Mouse (Mus musculus) midbrain, embryonic 14.5 days (tissue): ENCODE measurements around the gene Xrcc3. TPM values are rescaled to one million over a fixed set of nuclear protein-coding genes. Genes with fewer than 3 reads are reported as not detected.
A peak's percentile ranks its signal among the peaks of the same experiment; 100 is the strongest.

ENCODE experiments used
- ATAC-seq: fragments of 200-750 bp; cut with Nextera tagmentation; 2 replicates; pipeline ENCODE4 v1.8.0; 2017; ENCODE audit warnings: moderate number of reproducible peaks, moderate library complexity; ENCODE audit not compliant: low FRiP score, low TSS enrichment
- DNase-seq: peaks from one replicate; pipeline ENCODE4 v3.0.0-alpha.2; 2015
- H3K27ac ChIP-seq: fragments of 300-500 bp; sonication (generic); replicated peaks from 2 replicates; pipeline ENCODE4 v1.5.1; 2014; ENCODE audit warnings: mild to moderate bottlenecking, low read depth, low read length, moderate library complexity
- H3K27me3 ChIP-seq: fragments of 300-500 bp; sonication (generic); 2 replicates; pipeline ENCODE4 v1.6.1; 2014; ENCODE audit warnings: low read length, control low read depth, mixed read lengths; ENCODE audit not compliant: control insufficient read depth, insufficient read depth
- H3K36me3 ChIP-seq: fragments of 300-500 bp; sonication (generic); 2 replicates; pipeline ENCODE4 v1.6.1; 2014; ENCODE audit warnings: low read length, control low read depth; ENCODE audit not compliant: control insufficient read depth, insufficient read depth
- H3K4me1 ChIP-seq: fragments of 300-500 bp; sonication (generic); 2 replicates; pipeline ENCODE4 v1.6.1; 2014; ENCODE audit warnings: mild to moderate bottlenecking, antibody characterized with exemption, low read length, control low read depth; ENCODE audit not compliant: control insufficient read depth, insufficient read depth
- H3K4me2 ChIP-seq: fragments of 300-500 bp; sonication (generic); 2 replicates; pipeline ENCODE4 v1.6.1; 2014; ENCODE audit warnings: mild to moderate bottlenecking, low read length, moderate library complexity
- H3K4me3 ChIP-seq: fragments of 300-500 bp; sonication (generic); replicated peaks from 2 replicates; pipeline ENCODE4 v1.5.1; 2014; ENCODE audit warnings: low read depth, low read length
- H3K9ac ChIP-seq: fragments of 300-500 bp; sonication (generic); replicated peaks from 2 replicates; pipeline ENCODE4 v1.6.1; 2014; ENCODE audit warnings: mild to moderate bottlenecking, low read length, moderate library complexity
- H3K9me3 ChIP-seq: fragments of 300-500 bp; sonication (generic); 2 replicates; pipeline ENCODE4 v1.6.1; 2016; ENCODE audit warnings: low read length, control low read depth, mixed read lengths; ENCODE audit not compliant: control insufficient read depth
- WGBS: fragments of 180-500 bp; shearing (Covaris S2); extraction: QIAGEN DNeasy Blood & Tissue Kit; methylation state at CpG from one replicate; pipeline ENCODE4 v1.1.7; 2014; 5-methylcytosine and 5-hydroxymethylcytosine counted together
- polyA plus RNA-seq: library from polyadenylated mRNA; unstranded; fragments of >200 nt; fragmentation: Nextera tagmentation; extraction: Ambion mirVana; gene quantifications from 2 replicates; pipeline ENCODE4 v1.2.1, GENCODE M21; 2014

The Xrcc3 gene
- polyA plus RNA-seq, 1 experiment from 2014 or later, result 3.2 TPM

- H3K4me2 ChIP-seq, result no peak overlapping the region
- no peaks in the 10 kb centered on the region for H3K9me3 ChIP-seq
- no peak overlapping the region for H3K27ac ChIP-seq
- H3K9ac ChIP-seq, result no peak overlapping the region
- H3K36me3 ChIP-seq, result peaks cover 81% of the 10 kb centered on the region
- no peak overlapping the region for H3K4me3 ChIP-seq
- no peaks in the 10 kb centered on the region for H3K4me1 ChIP-seq
- WGBS, result 60% methylated on average over 15 of the region's 15 CpGs
- ATAC-seq (no peak), DNase-seq (peak; percentile 37)
- no peaks in the 10 kb centered on the region for H3K27me3 ChIP-seq
Measured at GRCm38 (mm10) chr12:111774845-111775244, 38.8 kb downstream of the Xrcc3 start.

- ATAC-seq, result no peak
- DNase-seq, result no peak
Measured at GRCm38 (mm10) chr12:111774156-111774555, 39.5 kb downstream of the Xrcc3 start.

DNA sequence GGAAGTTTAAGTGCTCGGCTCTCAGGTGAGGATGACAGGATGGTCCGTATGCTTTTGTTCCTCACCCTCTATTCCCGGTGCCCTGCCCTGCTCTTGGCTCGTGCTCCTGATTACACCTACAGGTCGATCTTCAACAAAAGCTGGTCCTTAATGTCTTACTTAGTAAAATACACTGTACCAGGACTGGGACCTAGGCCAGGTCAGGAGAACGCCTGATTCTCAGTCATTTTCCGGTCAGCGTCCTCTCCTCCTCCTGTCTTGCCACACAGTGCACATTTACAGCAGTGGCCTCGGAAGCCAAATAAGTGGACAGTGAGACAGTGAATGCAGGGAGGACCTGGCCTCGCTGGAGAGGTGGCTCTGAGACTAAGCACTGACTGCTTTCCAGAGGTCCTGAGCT lies 43.0 kb downstream of the Xrcc3 start:
- WGBS, result 89% methylated on average over 10 of the region's 10 CpGs
- no peak for DNase-seq
- Histone ChIP-seq H3K4me1 (peaks cover 14% of the 10 kb centered on the region), H3K9ac (no peak overlapping the region), H3K4me2 (no peak overlapping the region), H3K4me3 (no peak overlapping the region), H3K36me3 (peaks cover 41% of the 10 kb centered on the region), H3K27ac (no peak overlapping the region; the same call in 1 of the 2 replicates), H3K27me3 (no peaks in the 10 kb centered on the region), H3K9me3 (no peaks in the 10 kb centered on the region)
- no peak for ATAC-seq

More at GRCm38 (mm10) chr12:111774156-111774555, 39.5 kb downstream of the Xrcc3 start:
- no peak overlapping the region for H3K4me2 ChIP-seq
- no peaks in the 10 kb centered on the region for H3K9me3 ChIP-seq
- H3K4me3 ChIP-seq, result no peak overlapping the region
- no peaks in the 10 kb centered on the region for H3K4me1 ChIP-seq
- peaks cover 75% of the 10 kb centered on the region for H3K36me3 ChIP-seq
- H3K27me3 ChIP-seq, result no peaks in the 10 kb centered on the region
- H3K9ac ChIP-seq, result no peak overlapping the region
- WGBS, result 92% methylated on average over 16 of the region's 16 CpGs
- H3K27ac ChIP-seq, result no peak overlapping the region

GRCm38 (mm10) chr12:111769816-111770577 lies 43.7 kb downstream of the Xrcc3 start:
- H3K4me1 ChIP-seq, result peaks cover 16% of the 10 kb centered on the region
- H3K27me3 ChIP-seq, result no peaks in the 10 kb centered on the region
- peaks cover 34% of the 10 kb centered on the region for H3K36me3 ChIP-seq
- no peak overlapping the region for H3K4me2 ChIP-seq
- no peak overlapping the region for H3K4me3 ChIP-seq
- no peak overlapping the region; the same call in none of the 2 replicates for H3K27ac ChIP-seq
- H3K9me3 ChIP-seq, result no peaks in the 10 kb centered on the region
- WGBS, result 41% methylated on average over 9 of the region's 9 CpGs
- ATAC-seq, result no peak
- no peak for DNase-seq
- H3K9ac ChIP-seq, result no peak overlapping the region

DNA sequence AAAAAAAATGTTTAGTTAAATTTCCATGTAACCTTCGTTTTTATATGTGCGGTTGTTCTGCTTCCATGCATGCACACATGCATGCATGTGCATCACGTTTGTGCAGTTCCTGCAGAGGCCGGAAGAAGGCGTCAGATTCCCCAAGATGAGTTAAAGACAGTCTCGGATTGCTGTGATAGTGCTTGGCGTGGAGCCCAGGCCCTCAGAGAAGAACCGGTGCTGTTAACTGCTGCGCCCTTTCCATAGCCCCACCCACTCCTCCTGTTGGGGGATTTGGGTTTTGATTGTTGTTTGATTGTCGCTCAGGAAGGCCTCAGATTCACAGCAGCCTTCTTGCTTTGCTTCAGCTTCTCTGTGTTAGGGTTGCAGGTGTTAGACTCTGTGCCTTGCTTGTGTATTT lies 44.4 kb downstream of the Xrcc3 start:
- peak; percentile 72 for DNase-seq
- no peak for ATAC-seq
- 29% methylated on average over 10 of the region's 10 CpGs for WGBS
- H3K4me3 ChIP-seq, result no peak overlapping the region
- no peak overlapping the region for H3K4me2 ChIP-seq
- H3K9ac ChIP-seq, result no peak overlapping the region
- H3K9me3 ChIP-seq, result no peaks in the 10 kb centered on the region
- no peaks in the 10 kb centered on the region for H3K27me3 ChIP-seq
- peaks cover 27% of the 10 kb centered on the region for H3K36me3 ChIP-seq
- H3K27ac ChIP-seq, result no peak overlapping the region
- peaks cover 16% of the 10 kb centered on the region for H3K4me1 ChIP-seq

DNA sequence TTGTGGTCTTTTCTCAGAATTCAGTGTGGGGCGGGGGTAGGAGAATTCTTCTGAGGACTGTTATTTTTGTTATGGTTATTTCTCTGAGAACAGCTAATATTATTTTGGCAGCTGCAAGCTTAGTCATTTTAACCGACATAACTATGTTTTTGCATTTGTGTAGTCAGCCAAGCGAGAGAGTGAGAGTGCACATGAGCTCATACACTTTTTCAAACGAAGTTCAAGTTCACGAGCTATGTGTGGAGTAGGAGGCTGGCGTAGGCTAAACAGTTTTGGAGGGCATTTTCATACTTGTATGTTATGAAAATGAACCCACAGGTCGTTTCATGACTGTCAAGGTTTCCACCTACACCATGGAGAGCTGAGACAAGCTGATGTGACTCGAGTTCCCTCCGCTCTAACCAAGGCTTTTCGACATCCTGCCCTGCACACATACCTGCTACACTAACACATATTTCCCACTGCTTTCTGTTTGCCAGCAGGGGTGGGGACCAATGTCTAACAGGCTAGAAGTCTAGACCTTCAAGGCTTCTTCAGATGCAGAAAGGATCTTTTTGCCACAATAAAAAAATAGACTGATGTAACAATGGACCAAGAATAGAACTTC lies 45.2 kb downstream of the Xrcc3 start:
- ATAC-seq (no peak), DNase-seq (no peak)
- H3K36me3 ChIP-seq, result peaks cover 22% of the 10 kb centered on the region
- no peaks in the 10 kb centered on the region for H3K9me3 ChIP-seq
- no peak overlapping the region for H3K27ac ChIP-seq
- no peak overlapping the region for H3K4me2 ChIP-seq
- H3K9ac ChIP-seq, result no peak overlapping the region
- H3K27me3 ChIP-seq, result no peaks in the 10 kb centered on the region
- H3K4me3 ChIP-seq, result no peak overlapping the region
- WGBS, result 93% methylated on average over 10 of the region's 10 CpGs
- peaks cover 16% of the 10 kb centered on the region for H3K4me1 ChIP-seq

- Histone ChIP-seq H3K27ac (no peak overlapping the region), H3K4me1 (peaks cover 19% of the 10 kb centered on the region), H3K27me3 (no peaks in the 10 kb centered on the region), H3K9me3 (no peaks in the 10 kb centered on the region), H3K4me3 (no peak overlapping the region), H3K36me3 (peaks cover 15% of the 10 kb centered on the region), H3K4me2 (peak overlapping the region; percentile 26), H3K9ac (peak overlapping the region; percentile 31; the same call in 1 of the 2 replicates)
- WGBS, result 20% methylated on average over 16 of the region's 16 CpGs
- DNase-seq (peak; percentile 18), ATAC-seq (no peak)
Measured at GRCm38 (mm10) chr12:111766313-111767236, 47.1 kb downstream of the Xrcc3 start.

DNA sequence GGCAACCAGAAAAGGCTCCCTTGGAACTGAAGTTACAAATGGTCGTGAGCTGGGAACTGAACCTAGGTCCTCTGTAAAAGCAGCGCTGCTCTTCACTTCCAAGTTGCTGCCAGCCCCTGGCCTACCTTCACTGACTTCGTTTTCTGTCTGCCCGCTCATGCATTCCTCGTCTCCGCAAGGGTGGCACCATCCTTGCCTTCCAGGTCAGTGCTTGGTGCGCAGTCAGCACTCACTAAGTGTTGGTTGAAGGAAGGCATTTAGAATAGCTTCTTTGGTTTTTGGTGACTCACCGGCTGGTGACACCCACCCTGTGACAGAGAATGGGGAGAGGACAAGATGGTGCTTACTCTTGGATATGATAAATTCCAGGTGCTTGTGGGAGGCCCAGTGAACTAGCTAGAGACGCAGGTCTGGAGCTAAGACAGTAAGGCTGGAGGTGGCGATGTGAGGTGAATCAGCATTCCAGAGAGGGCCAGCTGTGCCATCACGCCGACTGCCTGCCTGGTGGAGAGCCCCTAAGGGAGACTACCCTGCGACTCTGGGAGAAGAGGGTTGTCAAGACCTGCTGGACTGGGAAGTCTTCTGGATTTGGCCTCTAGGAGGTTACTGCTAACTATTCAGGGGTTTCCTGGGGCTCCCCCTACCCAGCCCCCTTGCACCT lies 50.9 kb downstream of the Xrcc3 start:
- peaks cover 12% of the 10 kb centered on the region for H3K36me3 ChIP-seq
- no peak for DNase-seq
- H3K4me3 ChIP-seq, result no peak overlapping the region
- ATAC-seq, result no peak
- H3K4me2 ChIP-seq, result no peak overlapping the region
- no peak overlapping the region for H3K9ac ChIP-seq
- H3K4me1 ChIP-seq, result peaks cover 39% of the 10 kb centered on the region
- H3K27me3 ChIP-seq, result no peaks in the 10 kb centered on the region
- no peaks in the 10 kb centered on the region for H3K9me3 ChIP-seq
- no peak overlapping the region for H3K27ac ChIP-seq
- 92% methylated on average over 13 of the region's 13 CpGs for WGBS
